Mouse (Mus musculus) heart, adult 8-10 months (tissue): ENCODE results near the gene Mrfap1. TPM values are rescaled to one million over a fixed set of nuclear protein-coding genes. Genes with fewer than 3 reads are reported as not detected.

Source experiments
- DNase-seq: peaks from one replicate; pipeline ENCODE4 v3.0.0; 2022; ENCODE audit warnings: low spot score
- total RNA-seq, 4 experiments: library from RNA; stranded (reverse); gene quantifications; 2 replicates each; pipeline ENCODE4 v1.2.4; 2022

Gene Mrfap1
- 100 to 1,000 TPM; 261 to 277 (median 272) TPM for total RNA-seq

DNA sequence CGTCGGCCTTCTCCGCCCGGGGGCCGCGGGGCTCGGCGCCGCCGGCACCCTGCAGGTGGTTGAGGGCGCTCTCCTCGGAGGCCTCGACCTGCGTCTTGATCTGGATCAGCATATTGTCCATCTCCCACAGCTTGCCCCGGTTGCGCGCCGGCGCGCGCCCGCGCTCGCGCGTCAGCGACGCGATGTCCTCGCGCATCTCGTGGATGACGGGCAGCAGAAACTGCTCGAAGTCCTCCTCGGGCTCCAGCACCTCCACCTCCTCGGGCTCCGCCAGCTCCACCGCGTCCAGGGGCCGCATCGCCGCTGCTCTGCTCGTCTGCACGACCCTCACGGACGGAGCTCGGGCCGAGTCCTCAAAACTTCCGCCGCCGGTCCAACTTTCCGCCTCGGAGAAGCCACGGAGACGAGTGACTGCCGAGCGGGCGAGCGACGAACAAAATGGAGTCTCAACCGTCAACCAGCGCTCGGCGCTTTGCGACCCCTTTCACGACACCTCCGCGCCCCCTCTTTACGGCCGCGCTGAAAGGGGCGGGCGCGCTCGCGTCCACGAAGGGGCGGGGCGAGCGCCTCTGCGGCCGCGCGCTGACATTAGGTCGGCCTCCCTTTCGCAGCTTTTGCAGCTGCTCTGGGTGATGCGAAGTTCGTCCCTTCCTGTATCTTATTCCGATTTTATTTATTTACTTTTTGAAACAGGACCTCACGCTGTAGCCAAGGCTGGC, at the start of gene Mrfap1:
Gene Mrfap1 (minus strand): TSS at position 477 of the 719 bp plus-strand sequence.
- peak; percentile 92 for DNase-seq

DNA sequence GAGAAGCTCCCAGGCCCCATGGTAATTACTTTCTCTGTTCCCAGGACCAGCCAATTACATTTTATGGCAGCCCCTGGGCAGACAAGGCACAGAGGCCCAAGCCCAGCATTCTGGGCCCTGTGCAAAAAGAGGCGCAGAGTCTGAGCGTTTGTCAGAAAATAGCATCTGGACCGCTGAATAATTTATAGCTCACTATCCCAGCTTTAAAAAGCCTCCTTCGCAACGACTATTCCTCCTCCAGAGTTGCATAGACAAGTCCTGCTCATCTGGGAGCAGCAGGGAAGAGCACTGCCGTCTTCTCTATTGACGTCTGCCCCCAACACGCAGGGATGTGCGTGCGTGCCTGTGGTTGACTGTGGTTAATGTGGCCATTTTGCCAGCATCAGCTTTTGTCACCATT, 47.9 kb upstream of the Mrfap1 start:
- DNase-seq = no peak

DNA sequence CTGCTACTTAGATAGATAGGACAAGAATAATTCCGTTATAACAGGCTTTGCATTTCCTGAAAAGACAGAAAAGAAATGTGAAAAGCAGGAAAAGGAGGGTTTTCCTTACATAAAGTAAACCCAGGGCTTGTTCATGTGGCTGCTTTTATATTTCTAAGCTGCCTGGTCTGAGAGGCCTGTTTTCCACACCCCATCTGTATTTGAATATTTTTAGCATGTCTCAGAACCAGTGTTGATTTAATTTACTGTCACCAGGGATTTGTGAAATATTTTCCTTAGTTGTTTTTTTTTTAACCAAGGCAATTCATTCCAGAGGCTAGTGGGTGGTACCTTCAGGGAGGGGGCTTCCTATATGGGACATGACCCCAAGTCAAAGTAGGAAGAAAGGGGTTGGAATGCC, 45.1 kb upstream of the Mrfap1 start:
- DNase-seq = no peak

DNA sequence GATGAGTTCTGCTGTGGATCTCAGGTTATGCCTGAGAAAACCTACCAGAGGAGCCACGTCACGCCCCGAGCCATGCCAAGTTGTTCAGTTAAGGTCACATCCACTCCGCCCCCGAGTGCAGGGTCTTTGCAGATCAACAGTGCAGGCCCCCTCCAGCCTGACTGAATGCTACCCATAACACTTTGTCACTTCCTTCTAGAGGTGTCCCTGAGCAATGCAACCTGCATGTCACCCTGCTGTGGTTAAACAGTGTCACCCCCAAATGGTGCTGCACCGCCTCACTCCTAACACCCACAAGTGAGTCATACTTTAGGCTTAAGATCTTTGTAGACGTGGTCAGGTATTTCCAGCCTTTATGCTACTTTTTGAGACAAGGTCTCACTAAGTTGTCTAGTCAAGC, 43.5 kb upstream of the Mrfap1 start:
- DNase-seq = no peak

DNA sequence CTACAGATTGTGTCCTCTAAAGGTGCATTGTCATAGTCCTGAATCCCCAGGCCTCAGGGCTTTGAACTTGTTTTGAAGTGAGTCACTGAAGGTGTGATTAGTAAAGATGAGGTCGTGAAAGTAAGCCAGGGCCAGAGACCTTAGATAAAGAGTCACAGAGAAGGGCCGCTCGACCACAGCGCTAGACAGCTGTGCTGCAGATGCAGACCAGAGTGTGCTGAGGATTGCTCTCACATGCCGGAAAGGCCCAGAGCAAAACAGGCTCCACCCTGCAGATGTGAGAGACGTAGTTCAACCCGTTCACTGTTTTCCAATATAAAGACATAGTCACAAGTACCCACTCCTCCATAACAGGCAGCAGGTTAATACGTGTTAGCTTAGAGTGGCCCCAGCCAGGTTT, 43.0 kb upstream of the Mrfap1 start:
- no peak for DNase-seq

DNA sequence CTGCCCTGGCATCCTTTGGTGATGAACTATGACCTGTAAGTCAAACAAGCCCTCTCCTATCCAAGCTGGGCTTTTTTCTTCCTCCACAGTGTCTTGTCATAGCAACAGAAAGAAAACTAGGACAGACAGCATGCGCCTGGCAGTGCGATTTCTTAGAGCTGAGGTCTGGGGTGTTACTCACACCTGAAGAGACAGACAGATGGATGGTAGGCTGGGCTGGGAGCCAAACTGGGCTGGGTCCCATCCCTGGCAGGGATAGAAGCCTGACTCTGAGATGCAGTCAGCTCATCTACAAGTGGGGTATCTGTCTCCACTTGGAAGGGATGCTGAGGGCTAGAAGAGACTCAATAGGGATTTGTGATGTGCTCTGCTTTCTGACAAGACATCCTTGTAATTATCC, 42.5 kb upstream of the Mrfap1 start:
- DNase-seq = no peak

DNA sequence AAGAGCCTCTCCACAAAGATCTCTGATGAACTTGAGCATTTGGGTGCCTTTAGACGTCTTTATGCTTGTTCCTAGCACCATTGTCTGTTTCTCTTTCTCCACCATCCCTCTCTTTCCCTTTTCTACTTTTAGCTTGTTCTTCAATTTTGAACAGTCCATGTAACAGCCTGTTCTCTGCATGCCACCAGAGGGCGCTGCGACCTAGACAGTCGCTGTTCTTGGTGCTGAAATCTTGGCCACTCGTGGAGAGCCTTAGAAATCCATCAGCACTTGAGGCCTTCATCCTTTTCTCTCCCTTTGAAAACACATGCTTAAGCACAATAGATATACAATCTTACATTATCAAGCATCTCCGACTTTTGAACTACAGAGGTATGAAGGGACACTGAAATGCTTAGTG, 39.4 kb upstream of the Mrfap1 start:
- no peak for DNase-seq

DNA sequence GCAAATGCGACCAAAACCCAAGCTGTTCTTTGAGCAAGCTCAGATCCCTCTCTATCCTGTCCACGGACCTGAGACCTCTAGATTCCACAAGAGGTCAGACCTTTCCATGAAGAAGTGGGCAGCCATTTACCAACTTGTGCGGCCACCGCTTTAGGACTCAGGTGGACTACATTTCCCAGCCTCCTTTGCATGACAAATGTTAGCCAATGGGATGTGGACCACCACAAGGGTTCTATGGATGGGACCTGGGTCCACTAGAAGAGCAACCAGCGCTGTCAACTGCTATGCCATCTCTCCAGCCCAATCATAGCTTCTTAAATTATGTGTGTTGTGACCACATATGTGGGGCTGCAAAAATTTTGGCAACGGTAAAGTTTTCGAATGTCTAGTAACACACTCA, 34.7 kb upstream of the Mrfap1 start:
- no peak for DNase-seq

DNA sequence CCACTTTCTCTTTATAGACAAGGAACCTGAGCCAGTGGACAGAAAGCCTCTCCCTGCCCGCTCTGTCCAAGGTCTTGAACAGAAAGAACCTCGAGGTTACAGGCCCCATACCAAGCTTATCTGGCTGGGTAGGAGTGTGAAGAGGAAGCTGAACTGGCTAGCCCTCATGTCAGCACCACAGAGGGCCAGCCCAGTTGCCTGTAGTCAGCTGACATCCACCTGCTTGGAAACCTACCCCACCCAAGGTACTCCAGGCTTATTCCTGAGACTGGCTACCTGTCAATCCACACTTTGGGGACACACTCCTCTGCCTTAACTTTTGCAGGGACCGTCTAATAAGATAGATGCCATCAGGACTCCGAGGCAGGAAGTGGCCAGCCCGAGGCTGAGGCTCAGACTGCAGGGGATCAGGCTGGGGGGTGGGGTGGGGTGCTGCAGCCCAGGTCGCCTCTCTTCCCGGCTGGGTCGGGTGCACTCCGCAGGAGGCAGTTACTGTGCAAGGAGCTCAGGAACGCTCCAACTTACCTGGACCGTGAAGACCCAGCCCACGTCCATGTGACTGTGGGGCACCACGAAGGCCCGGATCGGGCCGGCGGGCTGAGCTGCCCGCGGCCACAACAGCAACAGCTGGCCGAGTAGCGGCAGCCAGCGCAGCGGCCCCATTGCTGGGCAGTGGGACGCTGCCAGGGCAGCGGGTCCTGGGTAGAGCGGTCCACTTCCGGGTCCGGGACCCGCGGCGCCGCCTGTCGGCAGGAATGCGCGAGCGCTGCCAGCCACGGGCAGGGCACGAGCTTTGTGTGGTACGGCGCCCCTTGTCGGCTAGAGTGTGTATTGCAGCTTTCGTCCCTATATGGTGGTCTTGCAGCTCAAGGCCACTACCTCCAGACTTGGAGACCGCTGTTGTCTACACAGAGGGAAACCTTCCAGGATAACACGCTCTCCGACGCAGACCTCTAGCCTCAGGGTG, 33.6 kb upstream of the Mrfap1 start, which contains the start of gene Man2b2:
Gene Man2b2 (minus strand): TSS at position 741 of the 967 bp plus-strand sequence.
- DNase-seq = peak; percentile 87

DNA sequence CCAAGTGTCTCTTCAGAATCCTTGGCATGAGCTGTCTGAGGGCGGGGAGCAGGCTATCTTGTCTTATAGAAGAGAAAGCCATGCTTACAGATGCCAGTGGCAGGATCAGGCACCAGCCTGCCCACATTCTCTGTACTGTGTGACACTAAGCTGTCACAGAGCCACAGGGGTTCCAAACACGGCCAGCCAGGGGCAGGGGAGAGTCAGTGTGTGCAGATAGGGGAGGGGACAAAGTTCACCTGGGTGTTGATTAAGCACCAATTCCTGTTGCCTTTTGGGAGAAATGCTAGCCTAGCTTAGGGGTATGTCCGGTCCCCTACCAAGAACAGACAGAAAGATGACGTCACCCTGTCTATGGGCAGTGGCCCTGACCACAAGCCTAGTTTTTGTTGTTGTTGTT, 32.5 kb upstream of the Mrfap1 start:
- DNase-seq = no peak

DNA sequence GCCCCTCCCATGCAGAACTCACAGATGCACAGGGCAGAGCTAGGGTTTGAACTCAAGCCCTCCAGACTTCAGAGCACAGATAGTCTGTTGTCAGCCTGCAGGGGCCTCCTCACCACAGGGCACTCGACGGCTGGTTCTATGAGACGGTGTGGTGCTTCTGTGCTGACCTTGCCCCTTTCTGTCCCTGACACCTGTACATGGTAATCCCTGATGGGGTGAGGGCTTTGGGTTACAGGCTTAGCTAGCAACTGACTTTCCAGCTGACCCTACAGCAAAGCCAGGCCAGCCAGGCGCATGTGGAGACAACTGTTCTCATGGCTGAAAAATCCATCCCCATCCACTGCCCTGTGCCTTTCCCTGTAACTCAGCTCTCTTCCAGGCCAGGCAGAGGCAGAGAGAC, 26.3 kb upstream of the Mrfap1 start:
- no peak for DNase-seq

DNA sequence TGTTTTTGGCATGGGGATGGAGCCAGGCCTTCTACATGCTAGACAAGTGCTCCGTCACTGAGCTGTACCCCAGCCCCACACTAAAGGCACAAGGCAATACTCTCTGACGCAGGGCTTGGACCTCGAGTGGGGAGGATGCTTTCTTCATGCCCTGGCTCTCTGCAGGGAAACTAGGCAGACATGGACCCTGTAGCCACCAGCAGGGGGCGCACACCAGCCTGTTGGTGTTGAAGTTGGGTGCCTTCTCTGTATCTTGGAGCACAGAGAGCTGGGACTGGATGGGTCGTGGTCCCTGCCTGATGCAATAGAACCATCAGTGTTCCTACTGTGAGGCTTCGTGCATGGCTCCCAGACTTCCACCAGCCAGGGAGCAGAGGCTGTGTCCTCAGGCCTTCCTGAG, 23.6 kb upstream of the Mrfap1 start:
- no peak for DNase-seq

DNA sequence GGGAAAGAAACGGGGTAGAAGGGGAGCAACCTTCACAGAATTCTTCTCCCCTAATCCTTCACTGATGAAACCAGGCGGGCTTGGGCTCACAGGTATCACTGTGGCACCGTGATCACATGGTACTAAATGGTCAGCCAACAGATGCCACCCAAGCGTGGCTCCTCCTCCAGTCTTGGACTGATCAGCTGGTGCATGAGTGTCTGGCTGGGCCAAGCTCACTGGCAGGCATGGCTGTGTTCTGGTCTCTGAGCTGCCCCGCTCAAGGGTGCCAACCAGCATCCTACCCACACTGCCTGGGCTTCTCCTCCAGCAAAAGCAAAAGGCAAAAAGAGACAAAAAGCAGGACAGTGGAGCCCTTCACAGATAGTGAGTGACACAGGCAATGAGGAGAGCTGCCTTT, 23.2 kb upstream of the Mrfap1 start:
- no peak for DNase-seq

DNA sequence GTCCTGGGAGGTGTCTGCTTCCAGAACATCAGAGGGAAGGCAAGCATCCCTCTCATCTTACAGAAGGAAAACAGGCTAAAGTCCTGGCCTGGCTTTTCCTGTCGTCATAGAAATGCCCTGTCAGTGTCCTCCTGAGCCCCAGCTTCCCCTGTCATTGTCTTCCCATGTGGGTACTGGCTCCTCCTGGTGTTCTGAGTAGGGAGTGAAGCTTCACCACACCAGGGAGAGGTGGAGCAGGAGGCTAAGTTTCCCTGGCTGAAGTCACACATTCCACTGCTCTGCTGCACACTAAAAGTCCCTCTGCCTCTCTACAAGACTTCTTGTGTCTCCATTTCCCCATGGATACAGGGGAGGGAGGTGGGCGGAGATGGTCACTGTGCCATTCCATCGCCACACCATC, 21.2 kb upstream of the Mrfap1 start:
- no peak for DNase-seq

DNA sequence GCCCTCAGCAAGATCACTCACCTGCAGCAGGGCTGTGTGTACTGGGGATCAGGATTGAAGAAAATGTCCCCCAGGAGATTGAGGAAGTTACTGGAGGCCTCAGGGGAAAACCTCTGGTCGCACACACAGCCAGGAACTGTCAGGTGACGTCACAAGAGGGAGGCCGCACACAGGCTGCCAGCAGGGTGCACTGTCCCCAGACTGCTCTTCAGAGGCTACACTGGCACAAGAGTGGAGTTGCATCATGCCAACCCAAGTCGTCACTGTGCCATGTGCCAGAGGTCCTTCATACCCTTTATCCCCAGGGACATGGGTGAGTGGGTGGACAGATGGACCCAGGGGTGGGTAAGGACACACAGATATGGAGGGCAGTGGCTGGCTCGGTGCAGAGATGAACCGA, 18.0 kb upstream of the Mrfap1 start:
- no peak for DNase-seq

DNA sequence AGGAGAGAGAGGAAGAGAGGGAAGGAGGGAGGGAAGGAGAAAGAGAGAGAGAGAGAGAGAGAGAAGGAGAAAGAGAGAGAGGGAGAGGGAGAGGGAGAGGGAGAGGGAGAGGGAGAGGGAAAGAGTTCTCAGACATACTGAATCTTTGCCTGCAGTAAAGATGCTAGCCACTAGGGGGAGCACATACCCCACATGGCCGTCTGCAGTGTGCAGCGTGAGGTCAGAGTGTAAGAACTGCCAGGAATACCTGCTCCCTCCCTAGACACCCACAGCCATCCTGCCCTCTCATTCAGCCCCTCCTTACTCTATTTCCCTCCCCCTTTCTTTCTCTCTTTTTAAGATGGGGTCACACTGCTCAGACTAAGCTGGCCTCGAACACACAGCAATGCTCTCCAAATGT, 14.8 kb upstream of the Mrfap1 start:
- DNase-seq = peak; percentile 58

DNA sequence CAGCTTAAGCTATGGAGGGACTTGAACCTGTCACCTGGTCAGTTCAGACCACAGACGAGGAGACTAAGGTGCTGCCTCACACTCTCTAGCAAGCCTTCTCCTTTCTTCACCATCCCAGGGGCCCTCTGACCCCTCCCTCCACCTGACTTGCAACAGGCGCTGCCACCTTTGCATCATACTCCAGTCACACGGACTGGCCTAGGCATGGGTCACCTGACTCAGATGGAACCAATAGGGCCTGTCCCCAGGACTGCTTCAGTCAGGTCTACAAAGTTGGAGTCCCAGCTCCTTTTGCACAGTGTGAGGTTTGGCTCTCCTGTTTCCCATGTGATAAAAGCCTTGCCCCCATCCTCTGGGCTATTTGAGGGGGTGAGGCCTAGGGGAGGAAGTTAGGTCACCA, 14.1 kb upstream of the Mrfap1 start:
- DNase-seq = no peak

DNA sequence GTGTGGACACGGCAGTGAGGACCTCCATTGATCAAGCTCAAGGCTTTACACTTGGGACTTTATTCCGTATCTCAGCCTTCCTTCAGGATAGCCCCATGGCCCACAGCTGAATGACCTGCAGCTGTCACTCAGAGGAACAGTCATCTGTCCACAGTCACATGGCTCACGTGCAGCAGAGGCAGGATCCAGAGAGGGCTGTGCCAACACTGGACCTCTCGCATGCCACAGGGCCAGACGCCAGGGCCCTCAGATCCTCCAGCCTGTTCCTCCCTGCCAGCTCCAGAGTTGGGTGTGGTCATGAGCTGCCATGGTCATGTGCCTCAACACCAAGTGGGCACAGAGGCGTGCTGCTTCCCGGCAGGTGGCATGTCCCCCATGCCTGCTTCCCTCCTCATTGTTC, 12.6 kb upstream of the Mrfap1 start:
- peak; percentile 22 for DNase-seq

DNA sequence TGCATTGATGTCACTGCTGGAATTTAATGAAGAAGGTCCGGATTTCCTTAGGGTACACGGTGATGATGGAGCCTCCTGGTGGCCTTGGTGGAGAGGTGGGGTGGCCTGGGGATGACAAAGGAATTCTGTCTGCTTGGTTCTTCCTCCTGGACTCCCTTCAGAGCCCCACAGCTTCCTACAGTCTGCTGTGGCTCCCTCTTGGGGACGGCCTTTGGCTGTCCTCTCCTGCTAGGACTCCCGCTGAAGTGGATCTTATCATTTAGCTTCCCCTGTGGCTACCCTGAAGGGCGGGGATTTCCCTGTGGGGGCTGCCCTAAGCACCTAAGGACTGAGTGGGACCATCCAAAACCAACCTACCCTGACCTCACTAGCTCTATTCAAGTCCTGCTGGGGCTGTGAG, 10.5 kb upstream of the Mrfap1 start:
- peak; percentile 23 for DNase-seq

DNA sequence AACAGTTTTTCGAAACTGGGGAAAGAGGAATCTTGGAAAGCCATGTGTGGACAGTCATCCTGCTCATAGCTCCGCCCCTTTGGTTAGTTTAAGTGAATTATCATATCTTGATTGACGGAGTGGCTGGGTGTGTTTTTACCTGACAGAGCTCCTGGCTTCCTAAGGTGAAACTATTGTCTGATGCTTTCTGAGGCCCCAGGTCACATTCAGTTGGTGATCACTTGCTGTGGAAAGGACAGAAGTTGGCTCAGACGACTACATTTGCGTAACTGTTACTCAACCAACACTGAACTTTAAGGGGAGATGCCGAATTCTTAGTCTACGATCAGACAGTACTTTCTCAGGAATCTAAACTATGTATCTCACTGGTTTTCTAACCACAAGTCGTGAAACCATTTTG, 719 bp upstream of the Mrfap1 start:
- DNase-seq = no peak

DNA sequence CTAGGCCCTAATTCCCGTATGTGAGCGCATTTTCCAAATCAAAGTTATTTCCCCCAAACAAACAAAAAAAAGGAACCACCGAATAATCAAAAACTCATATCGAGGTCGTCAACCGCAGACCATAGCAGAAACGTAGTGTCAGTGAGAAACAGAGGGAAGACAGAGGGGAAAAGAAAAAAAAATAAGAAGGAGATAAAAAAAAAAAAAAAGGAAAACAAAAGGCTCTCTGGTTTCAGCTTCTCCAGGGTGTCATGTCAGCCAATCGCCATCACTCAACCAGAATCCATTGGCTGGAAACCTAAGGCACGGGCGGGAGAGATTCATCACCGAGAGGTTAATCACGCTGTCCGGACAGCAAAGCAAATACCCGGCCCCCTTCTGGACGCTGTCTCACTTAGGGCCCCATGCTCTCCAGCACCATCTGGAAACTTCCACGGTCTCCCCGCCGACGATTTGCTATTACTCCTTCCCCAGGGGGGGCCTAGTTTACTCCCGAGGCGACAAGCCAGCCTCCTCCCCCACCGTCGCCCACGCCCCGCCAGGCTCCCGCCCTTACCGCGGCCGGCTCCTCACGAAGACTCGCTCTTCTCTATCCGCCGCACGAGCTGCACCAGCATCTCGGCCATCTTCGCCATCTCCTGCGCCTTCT, 801 bp downstream of the Mrfap1 start:
- DNase-seq = peak; percentile 68

DNA sequence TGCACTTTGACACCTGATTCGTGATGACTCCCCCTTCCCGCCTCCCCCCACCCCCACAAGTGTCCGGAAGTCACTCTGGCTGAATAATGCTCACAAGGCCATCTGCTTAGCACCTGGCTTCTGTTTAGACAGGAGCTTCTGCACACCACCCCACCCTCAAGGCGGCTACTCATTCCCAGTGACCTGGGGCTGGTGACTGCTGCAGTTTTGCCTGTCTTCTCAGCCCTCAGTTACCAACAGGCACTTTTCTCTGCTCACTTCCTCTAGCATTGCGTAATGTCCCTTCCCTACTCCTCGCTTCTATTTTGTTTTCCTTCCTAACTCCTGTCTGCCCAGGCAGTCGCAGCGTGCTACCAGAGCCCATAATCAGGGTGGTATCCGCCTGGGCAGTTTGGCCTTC, 4.7 kb downstream of the Mrfap1 start:
- DNase-seq = no peak
